Mouse (Mus musculus): ENCODE measurements around the gene Iqcc. TPM values are rescaled to one million over a fixed set of nuclear protein-coding genes. Genes with fewer than 3 reads are reported as not detected.

Iqcc gene
- polyA plus RNA-seq, 1 experiment, result 20.1 TPM

DNA sequence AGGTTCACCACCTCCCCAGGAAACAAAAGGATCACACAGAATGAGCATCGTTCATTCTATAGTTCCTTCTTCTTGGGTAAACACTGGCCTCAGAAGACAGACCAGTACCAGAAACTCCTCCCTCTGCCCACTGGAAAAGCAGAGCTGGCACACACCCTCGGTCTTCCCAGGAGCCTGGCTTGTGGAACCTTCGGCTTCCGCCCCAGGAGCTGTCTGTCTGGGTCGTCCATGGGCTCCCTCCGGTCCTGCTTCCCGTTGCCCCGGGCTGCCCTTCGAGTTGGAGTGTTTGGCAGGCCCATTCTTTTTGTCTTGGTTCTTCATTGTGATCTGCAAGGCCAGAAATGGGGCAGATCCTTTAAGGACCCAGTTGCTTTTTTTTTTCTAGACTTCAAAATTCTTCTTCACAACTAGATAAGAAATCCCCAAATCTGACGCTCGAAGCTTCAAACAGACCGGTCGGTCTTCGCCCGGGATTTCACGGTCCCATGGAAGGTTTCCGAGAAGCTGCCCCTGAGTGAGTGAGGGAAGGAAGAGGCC, 21.3 kb upstream of the Iqcc start:
- TF ChIP-seq POLR2A (IDR thresholded peaks at IDR 0.05; ENCODE audit: insufficient read length, low read depth) (no peak), TCF3 (IDR thresholded peaks at IDR 0.05; ENCODE audit: insufficient read length, low read depth) (no peak), SRF (IDR thresholded peaks at IDR 0.05; ENCODE audit: control insufficient read depth, insufficient read length, low read depth) (no peak), REST (IDR thresholded peaks at IDR 0.05; ENCODE audit: insufficient read depth, insufficient read length) (no peak), MAX (IDR thresholded peaks at IDR 0.05; ENCODE audit: low read depth) (no peak), TCF12 (IDR thresholded peaks at IDR 0.05; ENCODE audit: insufficient read depth, poor library complexity, severe bottlenecking) (no peak), POLR2AphosphoS2 (IDR thresholded peaks at IDR 0.05; ENCODE audit: insufficient read length, low read depth) (no peak), E2F4 (IDR thresholded peaks at IDR 0.05; ENCODE audit: insufficient read depth) (no peak), MYOD1 (IDR thresholded peaks at IDR 0.05; ENCODE audit: control insufficient read depth in 1 of 3, insufficient read length in 2 of 3, low read depth in 2 of 3) (no peak), CEBPB (IDR thresholded peaks at IDR 0.05; ENCODE audit: insufficient read depth, poor library complexity, severe bottlenecking) (no peak), MYOG (IDR thresholded peaks at IDR 0.05; ENCODE audit: control insufficient read depth in 1 of 3, insufficient read depth in 1 of 3, insufficient read length in 2 of 3, low read depth in 2 of 3) (no peak), USF1 (IDR thresholded peaks at IDR 0.05; ENCODE audit: low read depth) (no peak)
- peaks cover 24% of the 10 kb centered on the region for H3K36me3 ChIP-seq (ENCODE audit: control insufficient read depth, insufficient read depth)
- H3K79me2 ChIP-seq (ENCODE audit: control insufficient read depth, insufficient read depth), result peaks cover 25% of the 10 kb centered on the region
- H3K4me2 ChIP-seq (ENCODE audit: low read depth), result peak overlapping the region; percentile 82
- peak overlapping the region; percentile 54 for H3K4me3 ChIP-seq
- peak overlapping the region; percentile 14 for H3ac ChIP-seq (ENCODE audit: control insufficient read depth, insufficient read length)
- no peaks in the 10 kb centered on the region for H3K27me3 ChIP-seq (ENCODE audit: control insufficient read depth, insufficient read depth, insufficient read length)

GRCm38 (mm10) chr4:129639221-129639620, 20.3 kb upstream of the Iqcc start:
- Histone ChIP-seq H3K4me2 (ENCODE audit: low read depth) (peak overlapping the region; percentile 82), H3K36me3 (ENCODE audit: control insufficient read depth, insufficient read depth) (peaks cover 28% of the 10 kb centered on the region), H3ac (ENCODE audit: control insufficient read depth, insufficient read length) (no peak overlapping the region), H3K79me2 (ENCODE audit: control insufficient read depth, insufficient read depth) (peaks cover 25% of the 10 kb centered on the region), H3K27me3 (ENCODE audit: control insufficient read depth, insufficient read depth, insufficient read length) (no peaks in the 10 kb centered on the region), H3K4me3 (peak overlapping the region; percentile 54)
- TF ChIP-seq SRF (IDR thresholded peaks at IDR 0.05; ENCODE audit: control insufficient read depth, insufficient read length, low read depth), result no peak
- TF ChIP-seq TCF3 (IDR thresholded peaks at IDR 0.05; ENCODE audit: insufficient read length, low read depth), result no peak
- TF ChIP-seq E2F4 (IDR thresholded peaks at IDR 0.05; ENCODE audit: insufficient read depth), result no peak
- no peak for TF ChIP-seq POLR2A (IDR thresholded peaks at IDR 0.05; ENCODE audit: insufficient read length, low read depth)

GRCm38 (mm10) chr4:129633852-129634251, 15.0 kb upstream of the Iqcc start:
- Histone ChIP-seq H3K4me3 (no peak overlapping the region), H3K27me3 (ENCODE audit: control insufficient read depth, insufficient read depth, insufficient read length) (no peaks in the 10 kb centered on the region), H3ac (ENCODE audit: control insufficient read depth, insufficient read length) (no peak overlapping the region), H3K79me2 (ENCODE audit: control insufficient read depth, insufficient read depth) (peaks cover 9% of the 10 kb centered on the region), H3K36me3 (ENCODE audit: control insufficient read depth, insufficient read depth) (peaks cover 39% of the 10 kb centered on the region), H3K4me2 (ENCODE audit: low read depth) (no peak overlapping the region)
- no peak for TF ChIP-seq REST (IDR thresholded peaks at IDR 0.05; ENCODE audit: insufficient read depth, insufficient read length)
- no peak for TF ChIP-seq E2F4 (IDR thresholded peaks at IDR 0.05; ENCODE audit: insufficient read depth)
- no peak for TF ChIP-seq MAX (IDR thresholded peaks at IDR 0.05; ENCODE audit: low read depth)
- no peak for TF ChIP-seq POLR2AphosphoS2 (IDR thresholded peaks at IDR 0.05; ENCODE audit: insufficient read length, low read depth)
- TF ChIP-seq TCF12 (IDR thresholded peaks at IDR 0.05; ENCODE audit: insufficient read depth, poor library complexity, severe bottlenecking), result no peak
- TF ChIP-seq CEBPB (IDR thresholded peaks at IDR 0.05; ENCODE audit: insufficient read depth, poor library complexity, severe bottlenecking), result no peak
- TF ChIP-seq USF1 (IDR thresholded peaks at IDR 0.05; ENCODE audit: low read depth), result no peak
- TF ChIP-seq MYOD1 (IDR thresholded peaks at IDR 0.05; ENCODE audit: control insufficient read depth in 1 of 3, insufficient read length in 2 of 3, low read depth in 2 of 3), result no peak
- TF ChIP-seq TCF3 (IDR thresholded peaks at IDR 0.05; ENCODE audit: insufficient read length, low read depth), result no peak
- TF ChIP-seq SRF (IDR thresholded peaks at IDR 0.05; ENCODE audit: control insufficient read depth, insufficient read length, low read depth), result no peak
- no peak for TF ChIP-seq POLR2A (IDR thresholded peaks at IDR 0.05; ENCODE audit: insufficient read length, low read depth)
- no peak for TF ChIP-seq MYOG (IDR thresholded peaks at IDR 0.05; ENCODE audit: control insufficient read depth in 1 of 3, insufficient read depth in 1 of 3, insufficient read length in 2 of 3, low read depth in 2 of 3)

GRCm38 (mm10) chr4:129631867-129632266, 13.0 kb upstream of the Iqcc start:
- Histone ChIP-seq H3K27me3 (ENCODE audit: control insufficient read depth, insufficient read depth, insufficient read length) (no peaks in the 10 kb centered on the region), H3K79me2 (ENCODE audit: control insufficient read depth, insufficient read depth) (no peaks in the 10 kb centered on the region), H3K4me3 (no peak overlapping the region), H3K4me2 (ENCODE audit: low read depth) (no peak overlapping the region), H3K36me3 (ENCODE audit: control insufficient read depth, insufficient read depth) (peaks cover 31% of the 10 kb centered on the region), H3ac (ENCODE audit: control insufficient read depth, insufficient read length) (no peak overlapping the region)
- TF ChIP-seq SRF (IDR thresholded peaks at IDR 0.05; ENCODE audit: control insufficient read depth, insufficient read length, low read depth), result no peak
- no peak for TF ChIP-seq MYOD1 (IDR thresholded peaks at IDR 0.05; ENCODE audit: control insufficient read depth in 1 of 3, insufficient read length in 2 of 3, low read depth in 2 of 3)
- TF ChIP-seq TCF12 (IDR thresholded peaks at IDR 0.05; ENCODE audit: insufficient read depth, poor library complexity, severe bottlenecking), result no peak
- no peak for TF ChIP-seq TCF3 (IDR thresholded peaks at IDR 0.05; ENCODE audit: insufficient read length, low read depth)

- TF ChIP-seq MYOG (IDR thresholded peaks at IDR 0.05; ENCODE audit: control insufficient read depth in 1 of 3, insufficient read depth in 1 of 3, insufficient read length in 2 of 3, low read depth in 2 of 3), result no peak
- no peak for TF ChIP-seq TCF12 (IDR thresholded peaks at IDR 0.05; ENCODE audit: insufficient read depth, poor library complexity, severe bottlenecking)
- no peak for TF ChIP-seq POLR2AphosphoS2 (IDR thresholded peaks at IDR 0.05; ENCODE audit: insufficient read length, low read depth)
- Histone ChIP-seq H3ac (ENCODE audit: control insufficient read depth, insufficient read length) (no peak overlapping the region), H3K4me2 (ENCODE audit: low read depth) (no peak overlapping the region), H3K36me3 (ENCODE audit: control insufficient read depth, insufficient read depth) (peaks cover 27% of the 10 kb centered on the region), H3K79me2 (ENCODE audit: control insufficient read depth, insufficient read depth) (no peaks in the 10 kb centered on the region), H3K27me3 (ENCODE audit: control insufficient read depth, insufficient read depth, insufficient read length) (no peaks in the 10 kb centered on the region), H3K4me3 (no peak overlapping the region)
Observed at GRCm38 (mm10) chr4:129630944-129631343, 12.0 kb upstream of the Iqcc start.
